Mouse (Mus musculus) Patski (cell line): ENCODE measurements at regions not wholly inside any gene's neighbourhood (a gene's known extent, or its start where the extent isn't known, plus 50 kb on each side); places are given as distances from the start of the nearest gene placed in this dataset.

ENCODE experiments used
- ATAC-seq: fragments of 100-300 bp; one replicate; pipeline ENCODE4 v1.8.0; 2021
- CTCF ChIA-PET: fragments of 350-600 bp; sonication (Branson Sonifier 250); formaldehyde crosslinking; loops from one replicate; lab custom pipeline; 2022; ENCODE audit warnings: inconsistent platforms; lab: Charles Lee
- POLR2A ChIA-PET: fragments of 350-600 bp; sonication (Branson Sonifier 250); formaldehyde crosslinking; loops from one replicate; lab custom pipeline; 2022; ENCODE audit warnings: antibody characterized with exemption, inconsistent platforms; lab: Charles Lee
- DNase-seq: peaks from one replicate; pipeline ENCODE4 v3.0.0-alpha.2; 2011; ENCODE audit warnings: low read depth, low spot score
- H3K27me3 ChIP-seq: fragments of 371-371 bp; one replicate; pipeline ENCODE4 v1.5.1; 2021
- CTCF ChIP-seq: fragments of 100-300 bp; IDR thresholded peaks from one replicate; pipeline ENCODE4 v1.5.1; 2021
- in situ Hi-C: fragments of 300-500 bp; cut with MboI; formaldehyde crosslinking; loops from 3 replicates; pipeline ENCODE4 v1.11.1; 2018; ENCODE audit warnings: low pct_unique_long_range_greater_than_20kb, mixed read lengths

GRCm38 (mm10) chr13:5728808-5729207 is 132.5 kb upstream of the Klf6 start:
- POLR2A ChIA-PET = no interaction called here
- H3K27me3 ChIP-seq = no peaks in the 10 kb centered on the region
- no peak for TF ChIP-seq CTCF
- CTCF ChIA-PET = interaction anchor here (1.6 kb wide), 1 partner anchor 13 kb away, joined by 3 read pairs; no protein-coding TSS in a partner anchor
- DNase-seq (no peak), ATAC-seq (no peak)
- in situ Hi-C loops = no loop called here

- ChIA-PET CTCF (interaction anchor here (1.6 kb wide), 1 partner anchor 12 kb away, joined by 3 read pairs; no protein-coding TSS in a partner anchor), POLR2A (no interaction called here)
- no peak for TF ChIP-seq CTCF
- ATAC-seq (no peak), DNase-seq (no peak)
- in situ Hi-C loops = no loop called here
- no peaks in the 10 kb centered on the region for H3K27me3 ChIP-seq
Observed at GRCm38 (mm10) chr13:5729426-5730068, 131.7 kb upstream of the Klf6 start.

DNA sequence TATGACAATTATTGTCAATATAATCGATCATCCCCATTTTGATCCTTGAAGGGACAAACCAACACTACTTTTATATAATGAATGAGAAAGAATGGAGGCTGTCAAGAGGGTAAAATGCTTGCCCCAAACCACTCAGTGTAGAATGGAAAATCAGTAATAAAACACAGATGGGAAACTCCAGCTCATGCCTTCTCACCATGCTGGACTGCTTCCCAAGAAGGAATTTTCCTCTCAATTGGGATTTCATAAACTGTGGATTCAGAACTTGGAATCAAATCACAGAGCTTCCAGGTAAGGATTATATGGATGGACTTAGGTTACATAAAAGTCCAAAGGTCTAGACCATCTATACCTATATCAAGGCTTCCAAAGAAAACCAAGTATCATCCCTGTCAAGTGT is 129.1 kb upstream of the Klf6 start:
- CTCF ChIA-PET = no interaction called here
- ATAC-seq (no peak), DNase-seq (no peak)
- no peak for TF ChIP-seq CTCF
- no peaks in the 10 kb centered on the region for H3K27me3 ChIP-seq
- in situ Hi-C loops = no loop called here
- POLR2A ChIA-PET = no interaction called here

DNA sequence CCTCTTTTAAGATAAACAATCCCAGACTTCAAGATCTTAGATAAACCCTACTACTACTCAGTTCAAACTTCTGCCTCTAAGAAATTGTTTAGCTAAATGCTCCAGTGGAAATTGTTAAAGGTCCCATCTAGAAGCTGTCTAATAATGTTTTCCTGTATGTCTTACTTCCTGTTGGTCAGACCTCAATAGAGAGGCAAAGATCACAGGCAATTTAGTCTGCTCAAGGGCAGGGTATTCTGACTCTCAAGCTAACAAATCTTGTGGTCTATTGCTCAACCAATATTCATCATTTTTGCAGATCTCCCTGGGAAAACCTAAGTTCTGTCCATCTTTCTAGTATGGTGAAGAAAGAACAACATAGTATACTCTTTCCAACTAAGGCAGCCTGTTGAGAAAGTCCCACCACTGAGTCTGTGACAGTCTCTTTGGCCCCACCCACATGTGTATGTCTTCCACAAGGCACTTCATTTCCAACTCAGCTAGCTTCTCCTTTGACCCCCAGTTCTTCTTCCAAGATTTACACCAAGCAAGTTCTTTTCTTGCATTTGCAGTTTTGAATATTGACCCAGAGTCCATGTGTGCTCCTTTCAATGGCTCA is 126.2 kb upstream of the Klf6 start:
- TF ChIP-seq CTCF = no peak
- POLR2A ChIA-PET = no interaction called here

DNA sequence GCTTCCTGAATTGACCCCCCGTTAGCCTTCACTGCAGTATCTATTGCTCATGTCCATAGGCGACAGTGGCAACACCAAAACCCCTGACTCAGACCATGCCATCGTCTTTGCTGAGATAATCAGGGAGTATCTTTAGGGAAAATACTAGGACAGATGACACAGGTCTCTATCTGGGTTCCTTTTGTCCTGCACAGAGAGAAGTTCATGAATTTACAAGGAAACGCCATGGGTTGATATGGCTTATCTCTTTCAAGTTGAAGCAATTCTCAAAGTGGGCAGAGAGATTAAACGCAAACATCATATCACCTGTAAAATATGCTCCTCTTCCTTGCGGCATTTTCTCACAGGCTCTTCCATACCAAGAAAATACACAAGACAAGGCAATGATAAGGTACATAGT is 124.8 kb upstream of the Klf6 start:
- POLR2A ChIA-PET = no interaction called here
- DNase-seq (no peak), ATAC-seq (no peak)
- TF ChIP-seq CTCF = no peak
- in situ Hi-C loops = no loop called here
- no peaks in the 10 kb centered on the region for H3K27me3 ChIP-seq
- CTCF ChIA-PET = no interaction called here

More for the DNA sequence above, 126.2 kb upstream of the Klf6 start:
- in situ Hi-C loops = no loop called here
- CTCF ChIA-PET = interaction anchor here (1.0 kb wide), 1 partner anchor 9 kb away, joined by 3 read pairs; no protein-coding TSS in a partner anchor
- H3K27me3 ChIP-seq = no peaks in the 10 kb centered on the region
- ATAC-seq = no peak
- DNase-seq = no peak

- in situ Hi-C loops = no loop called here
- ATAC-seq (no peak), DNase-seq (no peak)
- ChIA-PET POLR2A (no interaction called here), CTCF (no interaction called here)
- H3K27me3 ChIP-seq = no peaks in the 10 kb centered on the region
- TF ChIP-seq CTCF = no peak
Observed at GRCm38 (mm10) chr13:5737214-5737613, 124.1 kb upstream of the Klf6 start.

DNA sequence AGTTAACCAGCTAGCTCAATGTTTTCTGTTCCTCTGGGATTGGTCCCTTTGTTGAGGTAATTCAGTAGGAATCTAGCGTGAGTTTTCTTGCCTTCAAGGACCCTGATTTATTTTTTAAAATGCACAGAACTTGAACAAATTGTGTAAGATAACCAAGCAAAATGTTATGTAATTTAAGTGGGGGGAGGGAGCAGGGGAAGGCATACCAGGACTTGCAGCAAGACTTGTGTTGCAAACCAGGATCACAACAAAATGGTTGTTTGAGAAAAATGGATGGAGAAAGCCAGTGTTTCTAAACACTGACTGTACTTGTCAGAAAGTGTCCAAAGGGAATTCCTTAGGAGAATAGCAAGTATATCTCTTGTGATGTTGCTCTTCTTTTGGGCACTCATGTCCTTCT is 120.5 kb upstream of the Klf6 start:
- CTCF ChIA-PET = interaction anchor here (1.5 kb wide), 1 partner anchor 12 kb away, joined by 3 read pairs; no protein-coding TSS in a partner anchor
- TF ChIP-seq CTCF = no peak
- ATAC-seq (no peak), DNase-seq (no peak)
- POLR2A ChIA-PET = no interaction called here
- in situ Hi-C loops = no loop called here
- H3K27me3 ChIP-seq = no peaks in the 10 kb centered on the region

- CTCF ChIA-PET = interaction anchor here (1.4 kb wide), 1 partner anchor 10 kb away, joined by 3 read pairs; no protein-coding TSS in a partner anchor
Observed at GRCm38 (mm10) chr13:5744949-5745348, 116.3 kb upstream of the Klf6 start.

DNA sequence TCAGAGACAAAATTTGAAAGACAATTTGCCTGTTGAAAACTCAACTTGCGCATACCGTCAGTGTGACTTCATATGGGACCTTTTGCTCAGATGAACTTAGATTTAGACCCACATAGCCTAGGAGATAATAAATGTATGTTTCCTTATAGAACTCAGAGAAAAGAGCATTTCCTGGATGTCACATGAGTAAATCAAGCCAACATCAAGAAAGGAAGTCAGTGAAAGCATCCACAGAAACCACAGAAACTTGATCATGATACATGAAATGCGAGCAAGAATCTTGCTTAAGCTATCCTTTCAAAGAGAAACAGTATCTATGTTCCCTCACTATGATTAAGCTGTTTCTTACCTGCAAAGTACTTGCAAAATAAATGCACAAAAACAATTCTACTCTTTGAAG is 104.1 kb upstream of the Klf6 start:
- no peak for ATAC-seq
- in situ Hi-C loops = no loop called here
- CTCF ChIA-PET = interaction anchor here (1.0 kb wide), 1 partner anchor 21 kb away, joined by 3 read pairs; no protein-coding TSS in a partner anchor
- POLR2A ChIA-PET = no interaction called here
- H3K27me3 ChIP-seq = no peaks in the 10 kb centered on the region
- no peak for DNase-seq
- TF ChIP-seq CTCF = no peak

More at GRCm38 (mm10) chr13:5744949-5745348, 116.3 kb upstream of the Klf6 start:
- DNase-seq (no peak), ATAC-seq (no peak)
- H3K27me3 ChIP-seq = no peaks in the 10 kb centered on the region
- no peak for TF ChIP-seq CTCF
- in situ Hi-C loops = no loop called here
- POLR2A ChIA-PET = interaction anchor here (0.7 kb wide), 1 partner anchor 332 kb away, joined by 3 read pairs; no protein-coding TSS in a partner anchor

DNA sequence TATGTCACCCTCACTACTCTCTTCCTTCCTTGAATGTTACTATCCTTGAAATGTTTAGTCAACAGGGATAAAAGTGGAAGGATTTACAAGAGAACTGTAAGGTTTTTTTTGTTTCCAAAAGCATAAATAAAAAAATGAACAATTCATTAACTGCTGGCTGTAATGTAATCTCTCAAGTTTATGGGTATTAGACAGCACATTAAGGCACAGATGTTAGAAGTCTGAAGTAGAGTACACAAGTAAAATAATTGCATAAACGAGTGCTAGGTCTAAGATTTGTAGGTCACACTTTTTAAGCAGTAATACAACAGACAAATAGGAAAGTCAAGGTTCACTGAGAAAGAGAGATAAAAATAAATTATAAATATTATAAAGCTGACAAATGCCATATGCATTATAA is 103.3 kb upstream of the Klf6 start:
- in situ Hi-C loops = no loop called here
- no peak for DNase-seq

DNA sequence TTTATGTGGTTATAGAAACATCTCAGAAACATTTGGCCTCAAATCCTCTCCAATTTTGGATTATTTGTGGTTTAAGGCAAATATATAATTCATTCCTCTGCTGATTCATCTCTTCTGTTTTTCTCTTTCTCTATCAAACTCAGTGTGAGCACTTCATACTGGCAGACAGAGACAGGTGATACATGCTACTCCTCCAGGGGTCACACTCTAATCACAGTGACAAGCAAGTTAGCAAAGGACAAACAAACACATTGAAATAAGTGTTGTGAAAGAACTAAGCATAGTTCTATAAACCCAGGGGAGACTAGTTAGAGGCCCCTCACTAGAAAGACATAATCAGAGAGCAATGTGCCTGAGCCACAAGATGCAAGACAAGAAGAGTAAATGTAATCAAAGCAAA is 101.3 kb upstream of the Klf6 start:
- ChIA-PET POLR2A (no interaction called here), CTCF (no interaction called here)
- DNase-seq (no peak), ATAC-seq (no peak)
- no peak for TF ChIP-seq CTCF
- in situ Hi-C loops = no loop called here
- no peaks in the 10 kb centered on the region for H3K27me3 ChIP-seq

More for the DNA sequence above, 103.3 kb upstream of the Klf6 start:
- ATAC-seq = no peak
- H3K27me3 ChIP-seq = no peaks in the 10 kb centered on the region
- POLR2A ChIA-PET = no interaction called here
- no peak for TF ChIP-seq CTCF
- CTCF ChIA-PET = interaction anchor here (1.0 kb wide), 1 partner anchor 21 kb away, joined by 3 read pairs; no protein-coding TSS in a partner anchor
